29 mouse cellular contexts compared by ENCODE assay signal in genomic region chr2:169948139-169948538, GRCm38 (mm10).
"Had no signal": no experiment of that assay in that cellular context is flagged by ENCODE, and none has a peak within 500 bp of the region (broad histone marks: within the 10 kb centered on the region; RNA-seq: fewer than 3 reads in every experiment).

No protein-coding gene starts in this region.

- H3K9me3 ChIP-seq: limb, embryonic 10.5 days; limb, embryonic 12.5 days; limb, embryonic 13.5 days; limb, embryonic 15.5 days; liver, embryonic 13.5 days; liver, embryonic 15.5 days; lung, embryonic 15.5 days; midbrain, embryonic 10.5 days; midbrain, embryonic 12.5 days; midbrain, embryonic 13.5 days; midbrain, embryonic 15.5 days; neural tube, embryonic 12.5 days; neural tube, embryonic 13.5 days had no signal

- H3K4me3 ChIP-seq: left cerebral cortex, adult 2 months; limb, embryonic 10.5 days; limb, embryonic 12.5 days; limb, embryonic 13.5 days; limb, embryonic 15.5 days; liver, embryonic 12.5 days; liver, embryonic 13.5 days; liver, embryonic 15.5 days; lung, embryonic 15.5 days; megakaryocyte, embryonic 14.5 days; midbrain, embryonic 10.5 days; midbrain, embryonic 12.5 days; midbrain, embryonic 13.5 days; midbrain, embryonic 15.5 days; myocyte; neural tube, embryonic 12.5 days; neural tube, embryonic 13.5 days had no signal

- H3K9ac ChIP-seq: limb, embryonic 12.5 days; limb, embryonic 13.5 days; limb, embryonic 15.5 days; liver, embryonic 12.5 days; liver, embryonic 13.5 days; liver, embryonic 14.5 days; liver, embryonic 15.5 days; lung, embryonic 14.5 days; lung, embryonic 15.5 days; midbrain, embryonic 12.5 days; midbrain, embryonic 13.5 days; midbrain, embryonic 15.5 days; neural tube, embryonic 12.5 days; neural tube, embryonic 13.5 days had no signal

- H3K4me2 ChIP-seq: limb, embryonic 12.5 days; limb, embryonic 13.5 days; limb, embryonic 15.5 days; liver, embryonic 12.5 days; liver, embryonic 13.5 days; liver, embryonic 15.5 days; lung, embryonic 14.5 days; lung, embryonic 15.5 days; midbrain, embryonic 11.5 days; midbrain, embryonic 12.5 days; midbrain, embryonic 13.5 days; midbrain, embryonic 15.5 days; neural tube, embryonic 12.5 days; neural tube, embryonic 13.5 days had no signal

- H3K4me1 ChIP-seq: liver, embryonic 12.5 days; liver, embryonic 13.5 days; liver, embryonic 15.5 days; lung, embryonic 15.5 days; megakaryocyte, embryonic 14.5 days; midbrain, embryonic 10.5 days; midbrain, embryonic 12.5 days; midbrain, embryonic 13.5 days; neural tube, embryonic 12.5 days had no signal

- DNase-seq: left cerebral cortex, postnatal 4 days; liver, embryonic 13.5 days; lung, adult 18-20 months; lung, adult 2 months; lung, embryonic 14.5 days; lung, postnatal 10 days; lung, postnatal 14 days; lung, postnatal 36 days; midbrain, embryonic 14.5 days had no signal

- H3K27ac ChIP-seq: left cerebral cortex, adult 2 months; limb, embryonic 10.5 days; limb, embryonic 12.5 days; limb, embryonic 13.5 days; limb, embryonic 15.5 days; liver, embryonic 12.5 days; liver, embryonic 13.5 days; liver, embryonic 14.5 days; liver, embryonic 15.5 days; lung, embryonic 15.5 days; macrophage; midbrain, embryonic 10.5 days; midbrain, embryonic 12.5 days; midbrain, embryonic 13.5 days; midbrain, embryonic 15.5 days; neural tube, embryonic 12.5 days; neural tube, embryonic 13.5 days had no signal

- H3K27me3 ChIP-seq: limb, embryonic 12.5 days; limb, embryonic 13.5 days; limb, embryonic 15.5 days; liver, embryonic 12.5 days; liver, embryonic 13.5 days; liver, embryonic 15.5 days; lung, embryonic 15.5 days; megakaryocyte, embryonic 14.5 days; midbrain, embryonic 12.5 days; midbrain, embryonic 13.5 days; midbrain, embryonic 15.5 days; neural tube, embryonic 12.5 days; neural tube, embryonic 13.5 days had no signal

- ATAC-seq: liver, embryonic 12.5 days; midbrain, embryonic 13.5 days; midbrain, embryonic 15.5 days; midbrain, embryonic 16.5 days had no signal

- H3K36me3 ChIP-seq: limb, embryonic 10.5 days; limb, embryonic 12.5 days; limb, embryonic 13.5 days; limb, embryonic 15.5 days; liver, embryonic 12.5 days; liver, embryonic 13.5 days; liver, embryonic 15.5 days; lung, embryonic 15.5 days; midbrain, embryonic 10.5 days; midbrain, embryonic 12.5 days; midbrain, embryonic 13.5 days; midbrain, embryonic 15.5 days; neural tube, embryonic 12.5 days; neural tube, embryonic 13.5 days had no signal
